Mouse (Mus musculus) spleen, adult 2 months (tissue): ENCODE measurements around the gene 1700123L14Rik.

Experiments
- CTCF ChIP-seq: fragments of 200-500 bp; IDR thresholded peaks from 2 replicates; pipeline ENCODE4 v1.5.1; 2011; ENCODE audit warnings: mild to moderate bottlenecking, inconsistent platforms; ENCODE audit not compliant: insufficient read depth, insufficient read length, insufficient replicate concordance; ENCODE audit errors: extremely low read depth
- POLR2A ChIP-seq: fragments of 200-500 bp; IDR thresholded peaks from 2 replicates; pipeline ENCODE4 v1.6.1; 2011; ENCODE audit warnings: low read depth, low read length, inconsistent platforms

DNA sequence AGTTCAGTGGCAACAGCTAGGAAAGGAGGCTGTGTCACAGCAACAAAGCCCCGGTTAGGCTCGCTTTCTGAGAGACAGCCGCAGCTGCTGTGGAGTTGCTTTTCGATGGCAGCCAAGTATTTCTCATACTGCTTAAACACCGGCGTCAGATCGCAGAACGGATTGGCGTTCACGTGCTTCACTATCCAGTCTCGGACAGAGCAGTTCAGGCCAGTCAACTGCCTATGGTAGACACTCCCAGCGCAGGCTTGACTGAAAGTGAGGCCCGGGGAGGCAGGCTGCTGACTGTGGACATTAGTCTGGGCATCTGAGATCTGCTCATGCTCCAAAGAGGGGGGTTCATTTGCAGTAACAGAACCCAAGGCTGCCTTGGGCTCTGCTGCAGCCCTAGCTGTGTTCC, 640 bp downstream of the 1700123L14Rik start:
- no peak for TF ChIP-seq CTCF
- no peak for TF ChIP-seq POLR2A
